Mouse (Mus musculus) MEL (cell line): ENCODE data around the gene Fsip1. TPM values are rescaled to one million over a fixed set of nuclear protein-coding genes. Genes with fewer than 3 reads are reported as not detected.

Experiments used
- DNase-seq: peaks from one replicate; pipeline ENCODE4 v3.0.0; 2011; ENCODE audit warnings: low read depth, low spot score
- H3K27ac ChIP-seq: 2 replicates; pipeline ENCODE4 v1.5.1; 2012; ENCODE audit warnings: low read depth, mild to moderate bottlenecking, control low read depth, low read length, moderate library complexity; ENCODE audit not compliant: control insufficient read depth
- H3K27me3 ChIP-seq, 2 experiments: fragments of 150-350 bp in 1 of 2; sonication (generic) in 1 of 2; 2 replicates each; pipeline ENCODE4 v1.6.1; 2012; ENCODE audit warnings: low read length in 2 of 2, mild to moderate bottlenecking in 2 of 2, improper control_type of control experiment in 1 of 2, moderate library complexity in 1 of 2; ENCODE audit not compliant: insufficient read depth in 2 of 2, control insufficient read depth in 1 of 2
- H3K36me3 ChIP-seq, 2 experiments: 2 replicates each; pipeline ENCODE4 v1.6.1; 2012 to 2014; ENCODE audit warnings: low read length in 2 of 2, improper control_type of control experiment in 1 of 2, inconsistent platforms in 1 of 2, mild to moderate bottlenecking in 1 of 2; ENCODE audit not compliant: insufficient read depth in 2 of 2, control insufficient read depth in 1 of 2
- H3K4me1 ChIP-seq, 2 experiments: fragments of 150-350 bp in 1 of 2; sonication (generic) in 1 of 2; 2 replicates each; pipeline ENCODE4 v1.6.1; 2012; ENCODE audit warnings: low read length in 2 of 2, improper control_type of control experiment in 1 of 2, mild to moderate bottlenecking in 1 of 2; ENCODE audit not compliant: insufficient read depth in 2 of 2, control insufficient read depth in 1 of 2
- H3K4me3 ChIP-seq, 2 experiments: fragments of 150-350 bp in 1 of 2; sonication (generic) in 1 of 2; 2 replicates each; pipeline ENCODE4 v1.5.1; 2012; ENCODE audit warnings: low read depth in 2 of 2, low read length in 2 of 2, mild to moderate bottlenecking in 2 of 2, moderate library complexity in 2 of 2, control low read depth in 1 of 2, improper control_type of control experiment in 1 of 2; ENCODE audit not compliant: control insufficient read depth in 1 of 2, insufficient read depth in 1 of 2
- H3K79me2 ChIP-seq: 2 replicates; pipeline ENCODE4 v1.6.1; 2012; ENCODE audit warnings: mild to moderate bottlenecking, low read length, moderate library complexity; ENCODE audit not compliant: control insufficient read depth, poor library complexity, insufficient read depth
- H3K9ac ChIP-seq: 2 replicates; pipeline ENCODE4 v1.6.1; 2012; ENCODE audit warnings: low read depth, mild to moderate bottlenecking, control low read depth, low read length, moderate library complexity; ENCODE audit not compliant: control insufficient read depth, poor library complexity, severe bottlenecking
- H3K9me3 ChIP-seq: fragments of 150-350 bp; sonication (generic); replicated peaks from 2 replicates; pipeline ENCODE4 v1.6.1; 2012; ENCODE audit warnings: mild to moderate bottlenecking, low read length, improper control_type of control experiment, moderate library complexity; ENCODE audit not compliant: insufficient read depth
- CHD2 ChIP-seq: IDR thresholded peaks from 2 replicates; pipeline ENCODE4 v1.6.1; 2011; ENCODE audit warnings: low read length, improper control_type of control experiment
- CTCF ChIP-seq, 3 experiments: IDR thresholded peaks in 2 of 3; conservative IDR thresholded peaks in 1 of 3; 2 replicates each; pipeline ENCODE4 v1.5.1; 2011 to 2012; ENCODE audit warnings: low read length in 3 of 3, low read depth in 2 of 3, mild to moderate bottlenecking in 2 of 3, improper control_type of control experiment in 1 of 3, inconsistent platforms in 1 of 3, mixed read lengths in 1 of 3, moderate library complexity in 1 of 3; ENCODE audit not compliant: control insufficient read depth in 1 of 3, insufficient read depth in 1 of 3, poor library complexity in 1 of 3, severe bottlenecking in 1 of 3
- E2F4 ChIP-seq: IDR thresholded peaks from 2 replicates; pipeline ENCODE4 v1.6.1; 2011; ENCODE audit warnings: low read depth, low read length, improper control_type of control experiment, borderline replicate concordance
- GATA1 ChIP-seq: IDR thresholded peaks from 2 replicates; pipeline ENCODE4 v1.6.1; 2011; ENCODE audit warnings: low read depth, low read length, improper control_type of control experiment
- KAT2A ChIP-seq: conservative IDR thresholded peaks from 2 replicates; pipeline ENCODE4 v1.6.1; 2012; ENCODE audit warnings: low read depth, low read length, improper control_type of control experiment, inconsistent platforms
- MAX ChIP-seq: IDR thresholded peaks from 2 replicates; pipeline ENCODE4 v1.6.1; 2011; ENCODE audit warnings: low read length, improper control_type of control experiment
- MEF2A ChIP-seq: IDR thresholded peaks from 2 replicates; pipeline ENCODE4 v1.6.1; 2014; ENCODE audit warnings: low read depth, mild to moderate bottlenecking, inconsistent platforms, low read length, improper control_type of control experiment; ENCODE audit not compliant: poor library complexity, insufficient replicate concordance, severe bottlenecking; ENCODE audit errors: extremely low read depth
- NELFE ChIP-seq: IDR thresholded peaks from 2 replicates; pipeline ENCODE4 v1.6.1; 2011; ENCODE audit warnings: low read depth, low read length, improper control_type of control experiment
- POLR2AphosphoS2 ChIP-seq: IDR thresholded peaks from 2 replicates; pipeline ENCODE4 v1.6.1; 2011; ENCODE audit warnings: low read length, improper control_type of control experiment
- RAD21 ChIP-seq: IDR thresholded peaks from 2 replicates; pipeline ENCODE4 v1.6.1; 2011; ENCODE audit warnings: mild to moderate bottlenecking, low read depth, low read length, improper control_type of control experiment
- RCOR1 ChIP-seq: IDR thresholded peaks from 2 replicates; pipeline ENCODE4 v1.6.1; 2012; ENCODE audit warnings: low read depth, mild to moderate bottlenecking, inconsistent platforms, low read length, improper control_type of control experiment
- SMC3 ChIP-seq: IDR thresholded peaks from 2 replicates; pipeline ENCODE4 v1.6.1; 2011; ENCODE audit warnings: low read depth, low read length, improper control_type of control experiment
- TAL1 ChIP-seq: IDR thresholded peaks from 2 replicates; pipeline ENCODE4 v1.6.1; 2012; ENCODE audit warnings: mild to moderate bottlenecking, inconsistent platforms, low read length, moderate library complexity, mixed read lengths
- TCF12 ChIP-seq: IDR thresholded peaks from 2 replicates; pipeline ENCODE4 v1.6.1; 2014; ENCODE audit warnings: low read depth, mild to moderate bottlenecking, inconsistent platforms, low read length, improper control_type of control experiment, moderate library complexity
- ZC3H11A ChIP-seq: IDR thresholded peaks from 2 replicates; pipeline ENCODE4 v1.6.1; 2012; ENCODE audit warnings: low read depth, mild to moderate bottlenecking, inconsistent platforms, low read length, improper control_type of control experiment
- ZMIZ1 ChIP-seq: IDR thresholded peaks from 2 replicates; pipeline ENCODE4 v1.6.1; 2012; ENCODE audit warnings: low read depth, mild to moderate bottlenecking, inconsistent platforms, low read length, improper control_type of control experiment, moderate library complexity
- ZNF384 ChIP-seq: IDR thresholded peaks from 2 replicates; pipeline ENCODE4 v1.6.1; 2012; ENCODE audit warnings: low read depth, mild to moderate bottlenecking, inconsistent platforms, low read length, improper control_type of control experiment
- polyA plus RNA-seq, 2 experiments: library from polyadenylated mRNA; stranded (reverse) in 1 of 2; unstranded in 1 of 2; fragments of >175 nt in 1 of 2; fragments of >200 nt in 1 of 2; gene quantifications; 2 replicates each; pipeline versions ENCODE4 v1.2.1 to v1.2.4; 2012; ENCODE audit warnings: low replicate concordance in 2 of 2, low read depth in 1 of 2; ENCODE audit not compliant: insufficient read length in 2 of 2, insufficient read depth in 1 of 2, missing spikeins in 1 of 2
- total RNA-seq: library from RNA; depleted of rRNA; stranded (reverse); fragments of 300-350 nt; gene quantifications from 2 replicates; pipeline ENCODE4 v1.2.3, GENCODE M21; 2012

Gene Fsip1
- total and polyA plus RNA-seq, 3 experiments, result not detected

- TF ChIP-seq MAX (no peak), CHD2 (no peak), TCF12 (no peak), ZMIZ1 (no peak)
- Histone ChIP-seq H3K4me3 (no peak overlapping the region), H3K9me3 (no peaks in the 10 kb centered on the region)
These were observed 53.8 kb downstream of the Fsip1 start for GRCm38 (mm10) chr2:118202934-118203333.

GRCm38 (mm10) chr2:118201983-118202382 lies 54.8 kb downstream of the Fsip1 start:
- H3K4me1 ChIP-seq, result no peaks in the 10 kb centered on the region
- H3K9me3 ChIP-seq, result no peaks in the 10 kb centered on the region
- no peak for TF ChIP-seq ZMIZ1
- TF ChIP-seq MEF2A, result no peak
- TF ChIP-seq GATA1, result no peak
- TF ChIP-seq TAL1, result no peak
- TF ChIP-seq TCF12, result no peak
- TF ChIP-seq SMC3, result no peak
- no peak for TF ChIP-seq NELFE
- TF ChIP-seq E2F4, result no peak
- TF ChIP-seq POLR2AphosphoS2, result no peak
- no peak for TF ChIP-seq RCOR1
- no peak for TF ChIP-seq KAT2A
- TF ChIP-seq, all 39 proteins: peak for 0
- H3K79me2 ChIP-seq, result no peaks in the 10 kb centered on the region
- DNase-seq, result no peak
- H3K4me3 ChIP-seq, result no peak overlapping the region
- H3K27ac ChIP-seq, result no peak overlapping the region
- H3K9ac ChIP-seq, result no peak overlapping the region
- no peaks in the 10 kb centered on the region; a peak in 1 of 4 replicates for H3K27me3 ChIP-seq
- H3K36me3 ChIP-seq, result no peaks in the 10 kb centered on the region

More at GRCm38 (mm10) chr2:118202934-118203333, 53.8 kb downstream of the Fsip1 start:
- no peaks in the 10 kb centered on the region for H3K4me1 ChIP-seq
- H3K27ac ChIP-seq, result no peak overlapping the region
- H3K27me3 ChIP-seq, result no peaks in the 10 kb centered on the region; a peak in 1 of 4 replicates
- DNase-seq, result no peak
- no peak overlapping the region for H3K9ac ChIP-seq
- no peaks in the 10 kb centered on the region for H3K36me3 ChIP-seq
- H3K79me2 ChIP-seq, result no peaks in the 10 kb centered on the region

- Histone ChIP-seq H3K4me3 (no peak overlapping the region), H3K4me1 (no peaks in the 10 kb centered on the region), H3K36me3 (no peaks in the 10 kb centered on the region)
These were observed 56.9 kb downstream of the Fsip1 start for GRCm38 (mm10) chr2:118199867-118200266.

More at GRCm38 (mm10) chr2:118199867-118200266, 56.9 kb downstream of the Fsip1 start:
- Histone ChIP-seq H3K27ac (no peak overlapping the region), H3K9ac (no peak overlapping the region), H3K9me3 (no peaks in the 10 kb centered on the region), H3K27me3 (no peaks in the 10 kb centered on the region; a peak in 1 of 4 replicates), H3K79me2 (no peaks in the 10 kb centered on the region)
- DNase-seq, result peak; percentile 63
- TF ChIP-seq CTCF (IDR thresholded peaks at IDR 0.05 in 2 of 3, conservative IDR thresholded peaks at IDR 0.05 in 1 of 3; ENCODE audit: control insufficient read depth in 1 of 3, insufficient read depth in 1 of 3, low read depth in 2 of 3, low read length in 3 of 3, poor library complexity in 1 of 3, severe bottlenecking in 1 of 3), result peak; percentile 77 to 85 (median 84)
- no peak for TF ChIP-seq ZNF384
- peak; percentile 80 for TF ChIP-seq RAD21
- TF ChIP-seq ZC3H11A, result peak; percentile 27; the same call in 1 of the 2 replicates
- peak; percentile 65 for TF ChIP-seq SMC3
